Mouse (Mus musculus) kidney, postnatal 0 days (tissue): ENCODE measurements around the gene Eng. TPM values are rescaled to one million over a fixed set of nuclear protein-coding genes. Genes with fewer than 3 reads are reported as not detected.

Source experiments
- ATAC-seq: fragments of 200-750 bp; cut with Nextera tagmentation; replicated peaks from 2 replicates; pipeline ENCODE4 v1.8.0; 2017; ENCODE audit warnings: low read depth, moderate number of reproducible peaks, moderate TSS enrichment, moderate library complexity; ENCODE audit not compliant: low FRiP score
- DNase-seq: peaks from one replicate; pipeline ENCODE4 v3.0.0-alpha.2; 2016; ENCODE audit warnings: low spot score
- H3K27ac ChIP-seq: fragments of 300-500 bp; sonication (generic); 2 replicates; pipeline ENCODE4 v1.5.1; 2014; ENCODE audit warnings: mild to moderate bottlenecking
- H3K27me3 ChIP-seq: fragments of 300-500 bp; sonication (generic); 2 replicates; pipeline ENCODE4 v1.6.1; 2014; ENCODE audit warnings: low read length, mixed read lengths; ENCODE audit not compliant: insufficient read depth
- H3K36me3 ChIP-seq: fragments of 300-500 bp; sonication (generic); 2 replicates; pipeline ENCODE4 v1.6.1; 2014; ENCODE audit warnings: low read length, mixed read lengths; ENCODE audit not compliant: insufficient read depth
- H3K4me1 ChIP-seq: fragments of 300-500 bp; sonication (generic); replicated peaks from 2 replicates; pipeline ENCODE4 v1.6.1; 2014; ENCODE audit warnings: antibody characterized with exemption, low read length, mixed read lengths; ENCODE audit not compliant: insufficient read depth
- H3K4me2 ChIP-seq: fragments of 300-500 bp; sonication (generic); 2 replicates; pipeline ENCODE4 v1.6.1; 2014; ENCODE audit warnings: mild to moderate bottlenecking, low read length, moderate library complexity, mixed read lengths
- H3K4me3 ChIP-seq: fragments of 300-500 bp; sonication (generic); replicated peaks from 2 replicates; pipeline ENCODE4 v1.5.1; 2014; ENCODE audit warnings: low read depth, low read length
- H3K9ac ChIP-seq: fragments of 300-500 bp; sonication (generic); 2 replicates; pipeline ENCODE4 v1.6.1; 2014; ENCODE audit warnings: low read depth, low read length
- H3K9me3 ChIP-seq: fragments of 300-500 bp; sonication (generic); replicated peaks from 2 replicates; pipeline ENCODE4 v1.6.1; 2016; ENCODE audit warnings: low read length, inconsistent platforms, mixed read lengths
- CTCF ChIP-seq: IDR thresholded peaks from 2 replicates; pipeline ENCODE4 v1.5.1; 2016; ENCODE audit warnings: antibody characterized with exemption, low read depth, mild to moderate bottlenecking, moderate library complexity
- WGBS: fragments of 180-500 bp; shearing (Covaris S2); extraction: QIAGEN DNeasy Blood & Tissue Kit; methylation state at CpG from one replicate; pipeline ENCODE4 v1.1.7; 2014; 5-methylcytosine and 5-hydroxymethylcytosine counted together
- polyA plus RNA-seq: library from polyadenylated mRNA; unstranded; fragments of >200 nt; fragmentation: Nextera tagmentation; extraction: Ambion mirVana; gene quantifications from 2 replicates; pipeline ENCODE4 v1.2.1, GENCODE M21; 2015

Gene Eng
- polyA plus RNA-seq, 1 experiment from 2014 or later, result 71.6 TPM

GRCm38 (mm10) chr2:32618051-32618450 lies 28.3 kb upstream of the Eng start:
- Histone ChIP-seq H3K9me3 (no peaks in the 10 kb centered on the region), H3K4me3 (no peak overlapping the region), H3K27ac (no peak overlapping the region), H3K27me3 (no peaks in the 10 kb centered on the region), H3K9ac (no peak overlapping the region), H3K4me2 (no peak overlapping the region), H3K4me1 (peaks cover 19% of the 10 kb centered on the region), H3K36me3 (0 out of 2 replicates have a peak, but pooled peaks cover 9% of the 10 kb centered on the region)
- no peak for ATAC-seq
- DNase-seq, result no peak
- no peak for TF ChIP-seq CTCF
- WGBS, result 48% methylated on average over 9 of the region's 9 CpGs

GRCm38 (mm10) chr2:32620682-32621516 lies 25.5 kb upstream of the Eng start:
- Histone ChIP-seq H3K4me1 (peaks cover 34% of the 10 kb centered on the region), H3K4me3 (no peak overlapping the region), H3K9me3 (no peaks in the 10 kb centered on the region), H3K9ac (no peak overlapping the region), H3K27me3 (no peaks in the 10 kb centered on the region), H3K36me3 (no peaks in the 10 kb centered on the region), H3K27ac (peak overlapping the region; percentile 78), H3K4me2 (no peak overlapping the region; the same call in 1 of the 2 replicates)
- no peak for TF ChIP-seq CTCF
- DNase-seq (peak; percentile 78), ATAC-seq (no peak; the same call in 1 of the 2 replicates)
- WGBS, result 2% methylated on average over 4 of the region's 4 CpGs

GRCm38 (mm10) chr2:32621517-32621859 lies 24.9 kb upstream of the Eng start, which contains the start of gene Ak1:
TSS of gene Ak1 (plus strand) at chr2:32621758.
- Histone ChIP-seq H3K4me1 (peaks cover 40% of the 10 kb centered on the region), H3K4me2 (no peak within 1 kb of the TSS; the same call in 1 of the 2 replicates), H3K27ac (peak within 1 kb of the TSS; percentile 78), H3K36me3 (no peaks in the 10 kb centered on the region), H3K9me3 (no peaks in the 10 kb centered on the region), H3K4me3 (no peak within 1 kb of the TSS), H3K9ac (no peak within 1 kb of the TSS), H3K27me3 (no peaks in the 10 kb centered on the region)
- ATAC-seq, result no peak
- no peak for DNase-seq
- TF ChIP-seq CTCF, result no peak
- 13% methylated on average over 7 of the region's 7 CpGs for WGBS

GRCm38 (mm10) chr2:32624111-32624748 lies 22.2 kb upstream of the Eng start:
- Histone ChIP-seq H3K9ac (no peak overlapping the region), H3K4me1 (peaks cover 48% of the 10 kb centered on the region), H3K36me3 (no peaks in the 10 kb centered on the region), H3K27ac (0 out of 2 replicates have a peak overlapping the region, but pooled peaks have one; percentile 68), H3K9me3 (no peaks in the 10 kb centered on the region), H3K27me3 (no peaks in the 10 kb centered on the region), H3K4me2 (no peak overlapping the region), H3K4me3 (no peak overlapping the region)
- TF ChIP-seq CTCF, result no peak
- DNase-seq (no peak), ATAC-seq (no peak)
- WGBS, result 72% methylated on average over 5 of the region's 5 CpGs

- ATAC-seq, result 0 out of 2 replicates have a peak, but pooled peaks have one; percentile 7
- WGBS, result 6% methylated on average over 13 of the region's 13 CpGs
- peak; percentile 79 for DNase-seq
These were observed 21.1 kb upstream of the Eng start for GRCm38 (mm10) chr2:32625212-32625872.

More at GRCm38 (mm10) chr2:32625212-32625872, 21.1 kb upstream of the Eng start:
- Histone ChIP-seq H3K4me3 (no peak overlapping the region), H3K4me1 (peaks cover 45% of the 10 kb centered on the region), H3K4me2 (peak overlapping the region; percentile 41), H3K27ac (peak overlapping the region; percentile 68), H3K9me3 (no peaks in the 10 kb centered on the region), H3K27me3 (no peaks in the 10 kb centered on the region), H3K36me3 (no peaks in the 10 kb centered on the region), H3K9ac (no peak overlapping the region)
- 0 out of 2 replicates have a peak, but pooled peaks have one; percentile 12 for TF ChIP-seq CTCF
